In genomic region chr11:96046028-96046427, GRCm38 (mm10) we compare ENCODE assay signal across 33 mouse cellular contexts. TPM values are rescaled to one million over a fixed set of nuclear protein-coding genes. Genes with fewer than 3 reads are reported as not detected.
DNase-seq lines count a peak whose midpoint lies in the region; ATAC-seq and TF ChIP-seq lines count a peak whose summit lies in the region.
"Had no signal": no experiment of that assay in that cellular context is flagged by ENCODE, and none has a peak within 500 bp of the region (broad histone marks: within the 10 kb centered on the region; RNA-seq: fewer than 3 reads in every experiment).

No protein-coding gene starts in this region.

- H3K27ac ChIP-seq in ES-Bruce4 (ENCODE audit: insufficient read depth, low read length) = peak overlapping the region; percentile 50; the same call in 1 of the 2 replicates
- H3K27ac ChIP-seq in stomach, postnatal 0 days (replicated peaks) = no peak overlapping the region
- H3K27ac ChIP-seq: embryonic facial prominence, embryonic 12.5 days; embryonic facial prominence, embryonic 15.5 days; forebrain, embryonic 12.5 days; forebrain, embryonic 15.5 days; hindbrain, embryonic 12.5 days; hindbrain, embryonic 15.5 days had no signal

- ATAC-seq in stomach, postnatal 0 days (ENCODE audit: low FRiP score, low TSS enrichment) = no peak
- ATAC-seq: forebrain, embryonic 15.5 days; intestine, postnatal 0 days; Patski had no signal

- no peak for TF ChIP-seq EP300 in ES-Bruce4 (IDR thresholded peaks at IDR 0.05; ENCODE audit: insufficient read depth, low read depth, low read length)
- no peak for TF ChIP-seq EP300 in stomach, postnatal 0 days (optimal IDR thresholded peaks at IDR 0.05)

- no peak overlapping the region for H3K9ac ChIP-seq in ES-Bruce4 (ENCODE audit: low read depth, poor library complexity, severe bottlenecking)
- no peak overlapping the region for H3K9ac ChIP-seq in stomach, postnatal 0 days (ENCODE audit: low read length)
- H3K9ac ChIP-seq: embryonic facial prominence, embryonic 12.5 days; embryonic facial prominence, embryonic 15.5 days; forebrain, embryonic 12.5 days; forebrain, embryonic 15.5 days; hindbrain, embryonic 12.5 days; hindbrain, embryonic 15.5 days had no signal

- peaks cover 67% of the 10 kb centered on the region for H3K36me3 ChIP-seq in ES-Bruce4 (ENCODE audit: control insufficient read depth, insufficient read depth, low read length, poor library complexity, severe bottlenecking)
- H3K36me3 ChIP-seq in stomach, postnatal 0 days (ENCODE audit: control insufficient read depth, insufficient read depth, low read length) = peaks cover 27% of the 10 kb centered on the region

- no peaks in the 10 kb centered on the region for H3K9me3 ChIP-seq in ES-Bruce4 (replicated peaks; ENCODE audit: control insufficient read depth, insufficient read depth, low read length, poor library complexity, severe bottlenecking)
- no peaks in the 10 kb centered on the region for H3K9me3 ChIP-seq in stomach, postnatal 0 days (ENCODE audit: control insufficient read depth, low read length)
- H3K9me3 ChIP-seq: embryonic facial prominence, embryonic 12.5 days; embryonic facial prominence, embryonic 15.5 days; forebrain, embryonic 12.5 days; forebrain, embryonic 15.5 days; hindbrain, embryonic 12.5 days; hindbrain, embryonic 15.5 days had no signal

- H3K4me1 ChIP-seq in ES-Bruce4 (ENCODE audit: control insufficient read depth, insufficient read depth, low read length) = no peaks in the 10 kb centered on the region
- H3K4me1 ChIP-seq in stomach, postnatal 0 days (replicated peaks; ENCODE audit: control insufficient read depth, insufficient read depth) = no peaks in the 10 kb centered on the region
- H3K4me1 ChIP-seq: embryonic facial prominence, embryonic 12.5 days; embryonic facial prominence, embryonic 15.5 days; forebrain, embryonic 12.5 days; forebrain, embryonic 15.5 days; hindbrain, embryonic 12.5 days; hindbrain, embryonic 15.5 days had no signal

- DNase-seq in layer of hippocampus, adult 9-11 months = peak; percentile 39
- no peak for DNase-seq in layer of hippocampus, postnatal 10 days (ENCODE audit: low spot score in 2 of 2)
- peak; percentile 24 for DNase-seq in brain, adult 2 months (ENCODE audit: low read depth, low spot score)
- no peak for DNase-seq in stomach, postnatal 0 days (ENCODE audit: low spot score)
- no peak for DNase-seq in cerebellum, adult 11 months
- DNase-seq: adrenal gland, postnatal 10 days; adrenal gland, postnatal 36 days; B cell, adult 2 months; cerebellum, adult 18-20 months; cerebellum, adult 9-10 months; cerebellum, postnatal 14 days; heart, adult 11 months had no signal

- 73% methylated on average over 8 of the region's 8 CpGs for WGBS in stomach, postnatal 0 days

- no peak for TF ChIP-seq POLR2A in ES-Bruce4 (IDR thresholded peaks at IDR 0.05; ENCODE audit: insufficient read depth, low read length)

- no peak overlapping the region for H3K4me2 ChIP-seq in stomach, postnatal 0 days (replicated peaks; ENCODE audit: low read depth)
- H3K4me2 ChIP-seq: embryonic facial prominence, embryonic 12.5 days; embryonic facial prominence, embryonic 15.5 days; forebrain, embryonic 12.5 days; forebrain, embryonic 15.5 days; heart, embryonic 11.5 days; hindbrain, embryonic 12.5 days; hindbrain, embryonic 15.5 days had no signal

- no peak overlapping the region for H3K4me3 ChIP-seq in ES-Bruce4 (ENCODE audit: low read depth, low read length)
- H3K4me3 ChIP-seq in stomach, postnatal 0 days (ENCODE audit: low read depth, low read length) = no peak overlapping the region
- H3K4me3 ChIP-seq: embryonic facial prominence, embryonic 12.5 days; embryonic facial prominence, embryonic 15.5 days; erythroblast, embryonic 14.5 days; forebrain, embryonic 12.5 days; forebrain, embryonic 15.5 days; hindbrain, embryonic 12.5 days; hindbrain, embryonic 15.5 days had no signal

- no peaks in the 10 kb centered on the region for H3K27me3 ChIP-seq in ES-Bruce4 (ENCODE audit: control insufficient read depth, insufficient read depth, low read length, poor library complexity, severe bottlenecking)
- H3K27me3 ChIP-seq in stomach, postnatal 0 days (ENCODE audit: control insufficient read depth, insufficient read depth, low read length) = no peaks in the 10 kb centered on the region
- H3K27me3 ChIP-seq: embryonic facial prominence, embryonic 12.5 days; embryonic facial prominence, embryonic 15.5 days; forebrain, embryonic 12.5 days; forebrain, embryonic 15.5 days; hindbrain, embryonic 12.5 days; hindbrain, embryonic 15.5 days; Patski had no signal

- no peak for TF ChIP-seq CTCF in ES-Bruce4 (IDR thresholded peaks at IDR 0.05; ENCODE audit: low read depth, low read length)
- no peak for TF ChIP-seq CTCF in stomach, postnatal 0 days (IDR thresholded peaks at IDR 0.05; ENCODE audit: low read depth)

RNA-seq across cellular contexts. Expression of gene Snf8, which starts 11.3 kb away (rescaled TPM):
- 10 to 100 TPM; 91.6 to 93.2 TPM for total RNA-seq in layer of hippocampus, postnatal 10 days (2021)
- polyA plus RNA-seq in ES-Bruce4 (2011; ENCODE audit: insufficient read depth, insufficient read length, low read depth, missing spikeins) = 56.1 and 62.1 TPM in 2 replicates
- 76.0 and 83.0 TPM in 2 replicates for polyA plus RNA-seq in stomach, postnatal 0 days (2015; fragmentation: Nextera tagmentation; extraction: Ambion mirVana)

RNA-seq across cellular contexts. Expression of gene Ube2z, which starts 19.2 kb away (rescaled TPM):
- 10 to 100 TPM; 56.6 to 57.8 TPM for total RNA-seq in layer of hippocampus, postnatal 10 days (2021)
- polyA plus RNA-seq in ES-Bruce4 (2011; ENCODE audit: insufficient read depth, insufficient read length, low read depth, missing spikeins) = 85.7 and 86.6 TPM in 2 replicates
- polyA plus RNA-seq in stomach, postnatal 0 days (2015; fragmentation: Nextera tagmentation; extraction: Ambion mirVana) = 26.4 and 28.7 TPM in 2 replicates

RNA-seq across cellular contexts. Expression of gene Gip, which starts 21.7 kb away (rescaled TPM):
- not detected for total RNA-seq in layer of hippocampus, postnatal 10 days (2021)
- not detected in 2 replicates for polyA plus RNA-seq in ES-Bruce4 (2011; ENCODE audit: insufficient read depth, insufficient read length, low read depth, missing spikeins)
- 1.8 and 3.2 TPM in 2 replicates for polyA plus RNA-seq in stomach, postnatal 0 days (2015; fragmentation: Nextera tagmentation; extraction: Ambion mirVana)
- total RNA-seq: adrenal gland, adult 18-20 months; adrenal gland, postnatal 10 days; adrenal gland, postnatal 36 days; common myeloid progenitor, adult 5-6 weeks; gastrocnemius, adult 8-10 months; gastrocnemius, postnatal 4 days; heart, adult 8-10 months; heart, postnatal 25 days; hematopoietic stem cell, adult 5-6 weeks had no signal
- polyA plus RNA-seq: brain, embryonic 14.5 days; embryonic facial prominence, embryonic 12.5 days; embryonic facial prominence, embryonic 15.5 days; erythroblast, embryonic 14.5 days; forebrain, embryonic 12.5 days; forebrain, embryonic 15.5 days; heart, embryonic 11.5 days; heart, embryonic 14.5 days; heart, postnatal 0 days; hindbrain, embryonic 12.5 days; hindbrain, embryonic 15.5 days; Patski had no signal

RNA-seq across cellular contexts. Expression of gene Atp5g1, which starts 29.4 kb away (rescaled TPM):
- total RNA-seq in layer of hippocampus, postnatal 10 days (2021) = 100 to 1,000 TPM; 583 to 624 TPM
- polyA plus RNA-seq in ES-Bruce4 (2011; ENCODE audit: insufficient read depth, insufficient read length, low read depth, missing spikeins) = 184 and 191 TPM in 2 replicates
- 1,003 and 1,182 TPM in 2 replicates for polyA plus RNA-seq in stomach, postnatal 0 days (2015; fragmentation: Nextera tagmentation; extraction: Ambion mirVana)

RNA-seq across cellular contexts. Expression of gene Igf2bp1, which starts 40.3 kb away (rescaled TPM):
- under 1 TPM; 0.47 to 0.50 TPM for total RNA-seq in layer of hippocampus, postnatal 10 days (2021)
- polyA plus RNA-seq in ES-Bruce4 (2011; ENCODE audit: insufficient read depth, insufficient read length, low read depth, missing spikeins) = 379 and 392 TPM in 2 replicates
- 4.3 and 5.2 TPM in 2 replicates for polyA plus RNA-seq in stomach, postnatal 0 days (2015; fragmentation: Nextera tagmentation; extraction: Ambion mirVana)
- total RNA-seq: common myeloid progenitor, adult 5-6 weeks; gastrocnemius, adult 8-10 months; hematopoietic stem cell, adult 5-6 weeks had no signal

Comparison
In these comparisons a context has a peak if more than half of its experiments do, and no peak if none do; other contexts are left out.
1. DNase-seq: peak in layer of hippocampus, adult 9-11 months (single experiment) and brain, adult 2 months (single experiment); none in layer of hippocampus, postnatal 10 days (0 of 2), stomach, postnatal 0 days (single experiment) and cerebellum, adult 11 months (single experiment).